Mouse (Mus musculus) embryonic facial prominence, embryonic 14.5 days (tissue): ENCODE measurements around the gene Eml1. TPM values are rescaled to one million over a fixed set of nuclear protein-coding genes. Genes with fewer than 3 reads are reported as not detected.
"Not testable (repeated sequence)": the region's sequence is repeated elsewhere in the genome, so short reads cannot be mapped to it uniquely, and the experiment has no call there.

Source experiments
- ATAC-seq: fragments of 200-750 bp; cut with Nextera tagmentation; 2 replicates; pipeline ENCODE4 v1.8.0; 2017; ENCODE audit warnings: low read depth, moderate number of reproducible peaks, moderate TSS enrichment
- DNase-seq: peaks from one replicate; pipeline ENCODE4 v3.0.0-alpha.2; 2015; ENCODE audit warnings: low spot score
- H3K27ac ChIP-seq: fragments of 300-500 bp; sonication (generic); replicated peaks from 2 replicates; pipeline ENCODE4 v1.5.1; 2014; ENCODE audit warnings: low read depth, mild to moderate bottlenecking, low read length, moderate library complexity
- H3K27me3 ChIP-seq: fragments of 300-500 bp; sonication (generic); replicated peaks from 2 replicates; pipeline ENCODE4 v1.6.1; 2014; ENCODE audit warnings: low read length; ENCODE audit not compliant: control insufficient read depth, insufficient read depth
- H3K36me3 ChIP-seq: fragments of 300-500 bp; sonication (generic); 2 replicates; pipeline ENCODE4 v1.6.1; 2014; ENCODE audit warnings: low read length, mixed read lengths; ENCODE audit not compliant: control insufficient read depth, insufficient read depth
- H3K4me1 ChIP-seq: fragments of 300-500 bp; sonication (generic); 2 replicates; pipeline ENCODE4 v1.6.1; 2014; ENCODE audit warnings: antibody characterized with exemption, low read length; ENCODE audit not compliant: control insufficient read depth, insufficient read depth
- H3K4me2 ChIP-seq: fragments of 300-500 bp; sonication (generic); 2 replicates; pipeline ENCODE4 v1.6.1; 2014; ENCODE audit warnings: low read depth, mild to moderate bottlenecking, low read length, moderate library complexity, mixed read lengths
- H3K4me3 ChIP-seq: fragments of 300-500 bp; sonication (generic); 2 replicates; pipeline ENCODE4 v1.5.1; 2014; ENCODE audit warnings: low read depth, mild to moderate bottlenecking, low read length
- H3K9ac ChIP-seq: fragments of 300-500 bp; sonication (generic); 2 replicates; pipeline ENCODE4 v1.6.1; 2014; ENCODE audit warnings: low read depth, mild to moderate bottlenecking, low read length, moderate library complexity, mixed read lengths
- H3K9me3 ChIP-seq: fragments of 300-500 bp; sonication (generic); 2 replicates; pipeline ENCODE4 v1.6.1; 2016; ENCODE audit warnings: low read length; ENCODE audit not compliant: control insufficient read depth
- WGBS: fragments of 180-500 bp; shearing (Covaris S2); extraction: QIAGEN DNeasy Blood & Tissue Kit; methylation state at CpG from one replicate; pipeline ENCODE4 v1.1.7; 2014; 5-methylcytosine and 5-hydroxymethylcytosine counted together
- polyA plus RNA-seq: library from polyadenylated mRNA; unstranded; fragments of >200 nt; fragmentation: Nextera tagmentation; extraction: Ambion mirVana; gene quantifications from 2 replicates; pipeline ENCODE4 v1.2.1, GENCODE M21; 2014

Gene Eml1
- polyA plus RNA-seq, 1 experiment from 2014 or later, result 62.8 TPM

DNA sequence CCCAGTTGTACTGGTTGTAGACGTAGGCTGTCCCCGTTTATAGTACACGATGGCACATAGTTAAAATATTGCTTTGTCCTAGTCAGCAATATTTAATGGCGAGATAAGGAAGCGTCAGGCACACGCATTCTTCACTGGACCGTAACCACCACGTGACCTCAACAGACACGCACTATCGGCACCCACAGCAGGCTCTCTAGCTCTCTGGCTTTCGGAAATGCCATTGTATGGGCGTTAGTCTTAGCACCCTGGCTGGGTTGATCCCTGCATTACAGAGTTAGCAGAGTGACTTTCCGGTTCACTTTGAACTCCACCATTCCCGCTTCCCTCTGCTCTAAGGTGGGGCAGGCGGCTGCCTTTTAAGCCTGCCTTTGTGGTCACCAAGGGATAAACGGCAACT lies 132.8 kb downstream of the Eml1 start:
- H3K27ac ChIP-seq, result no peak overlapping the region
- DNase-seq, result no peak
- H3K4me1 ChIP-seq, result no peaks in the 10 kb centered on the region
- 69% methylated on average over 16 of the region's 16 CpGs for WGBS
- no peaks in the 10 kb centered on the region; the same call in 1 of the 2 replicates for H3K9me3 ChIP-seq
- H3K27me3 ChIP-seq, result no peaks in the 10 kb centered on the region
- ATAC-seq, result no peak
- H3K4me2 ChIP-seq, result no peak overlapping the region
- 0 out of 2 replicates have a peak, but pooled peaks cover 4% of the 10 kb centered on the region for H3K36me3 ChIP-seq
- H3K4me3 ChIP-seq, result no peak overlapping the region
- H3K9ac ChIP-seq, result no peak overlapping the region

- no peaks in the 10 kb centered on the region for H3K4me1 ChIP-seq
- no peaks in the 10 kb centered on the region; the same call in 1 of the 2 replicates for H3K9me3 ChIP-seq
- no peaks in the 10 kb centered on the region for H3K27me3 ChIP-seq
- ATAC-seq, result no peak
- no peak for DNase-seq
- 0 out of 2 replicates have a peak, but pooled peaks cover 4% of the 10 kb centered on the region for H3K36me3 ChIP-seq
- no peak overlapping the region for H3K4me3 ChIP-seq
- H3K4me2 ChIP-seq, result no peak overlapping the region
- 65% methylated on average over 2 of the region's 2 CpGs for WGBS
- H3K9ac ChIP-seq, result no peak overlapping the region
- H3K27ac ChIP-seq, result no peak overlapping the region
Observed at GRCm38 (mm10) chr12:108505846-108506245, 135.1 kb downstream of the Eml1 start.

- not testable (repeated sequence) for DNase-seq, ATAC-seq, H3K9me3 ChIP-seq, H3K4me3 ChIP-seq, H3K36me3 ChIP-seq, H3K27me3 ChIP-seq, H3K27ac ChIP-seq, H3K9ac ChIP-seq, H3K4me1 ChIP-seq, H3K4me2 ChIP-seq
- 63% methylated on average over 2 of the region's 3 CpGs for WGBS
Observed at GRCm38 (mm10) chr12:108507046-108507445, 136.3 kb downstream of the Eml1 start.

- Histone ChIP-seq H3K9me3 (no peaks in the 10 kb centered on the region), H3K4me2 (no peak overlapping the region), H3K4me1 (no peaks in the 10 kb centered on the region), H3K4me3 (no peak overlapping the region), H3K27me3 (no peaks in the 10 kb centered on the region), H3K27ac (no peak overlapping the region), H3K9ac (no peak overlapping the region), H3K36me3 (peaks cover 10% of the 10 kb centered on the region; the same call in 1 of the 2 replicates)
- 59% methylated on average over 7 of the region's 7 CpGs for WGBS
- DNase-seq, result no peak
- ATAC-seq, result no peak
Observed at GRCm38 (mm10) chr12:108510571-108510970, 139.8 kb downstream of the Eml1 start.

DNA sequence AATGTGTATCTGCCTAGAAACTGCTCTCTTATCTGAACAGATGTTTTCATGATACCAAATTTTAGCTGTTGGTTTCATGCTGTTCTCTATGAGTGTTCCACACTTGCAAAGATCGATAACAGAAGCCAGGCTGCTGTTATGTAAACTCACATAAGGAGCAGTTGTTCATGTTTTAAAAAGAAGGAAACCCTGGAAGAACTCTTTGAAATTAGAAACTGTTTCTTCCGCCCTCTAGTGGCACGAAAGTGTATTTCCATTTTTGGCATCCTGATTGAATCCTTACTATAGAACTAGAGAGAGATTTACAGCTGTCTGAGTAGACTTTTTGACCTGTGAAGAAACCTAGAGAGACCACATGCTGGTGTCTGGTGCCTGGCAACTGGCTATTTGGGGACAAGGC lies 140.3 kb downstream of the Eml1 start:
- Histone ChIP-seq H3K4me2 (no peak overlapping the region), H3K27ac (no peak overlapping the region), H3K4me1 (no peaks in the 10 kb centered on the region), H3K36me3 (peaks cover 10% of the 10 kb centered on the region; the same call in 1 of the 2 replicates), H3K9ac (no peak overlapping the region), H3K4me3 (no peak overlapping the region), H3K27me3 (no peaks in the 10 kb centered on the region), H3K9me3 (no peaks in the 10 kb centered on the region)
- ATAC-seq (no peak), DNase-seq (peak; percentile 66)
- 2% methylated on average over 3 of the region's 3 CpGs for WGBS

GRCm38 (mm10) chr12:108515464-108515863 lies 144.7 kb downstream of the Eml1 start:
- no peak for DNase-seq
- Histone ChIP-seq H3K4me1 (no peaks in the 10 kb centered on the region), H3K9me3 (no peaks in the 10 kb centered on the region), H3K27ac (no peak overlapping the region), H3K4me2 (no peak overlapping the region), H3K36me3 (peaks cover 14% of the 10 kb centered on the region), H3K9ac (no peak overlapping the region), H3K4me3 (no peak overlapping the region), H3K27me3 (no peaks in the 10 kb centered on the region)
- 86% methylated on average over 12 of the region's 12 CpGs for WGBS
- no peak for ATAC-seq

GRCm38 (mm10) chr12:108519374-108519773 lies 148.6 kb downstream of the Eml1 start:
- 62% methylated on average over 8 of the region's 8 CpGs for WGBS
- H3K36me3 ChIP-seq, result peaks cover 36% of the 10 kb centered on the region
- ATAC-seq, result no peak

DNA sequence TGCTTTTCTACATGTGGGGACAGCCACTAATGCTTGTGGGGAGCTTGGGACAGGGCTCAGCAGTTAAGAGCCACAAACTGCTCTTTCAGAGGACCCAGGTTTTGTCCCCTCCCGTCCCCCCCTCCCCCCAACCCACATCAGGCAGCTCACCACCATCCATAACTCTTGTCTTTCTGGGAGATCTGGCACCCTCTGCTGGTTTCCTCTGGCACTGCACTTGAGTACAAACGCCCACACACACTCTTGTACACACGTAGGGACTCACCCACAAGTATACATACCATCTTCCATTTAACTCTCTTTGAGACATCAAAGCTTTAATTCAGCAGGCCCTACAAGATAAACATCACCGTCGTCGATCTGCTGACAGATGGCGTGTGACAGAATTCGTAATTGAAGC lies 158.5 kb downstream of the Eml1 start:
- H3K36me3 ChIP-seq, result peaks cover 9% of the 10 kb centered on the region; the same call in 1 of the 2 replicates
- H3K9ac ChIP-seq, result no peak overlapping the region
- no peak overlapping the region for H3K27ac ChIP-seq
- no peak overlapping the region for H3K4me2 ChIP-seq
- no peaks in the 10 kb centered on the region for H3K4me1 ChIP-seq
- DNase-seq (peak; percentile 41), ATAC-seq (no peak)
- 43% methylated on average over 8 of the region's 8 CpGs for WGBS
- H3K27me3 ChIP-seq, result no peaks in the 10 kb centered on the region
- no peaks in the 10 kb centered on the region for H3K9me3 ChIP-seq
- no peak overlapping the region for H3K4me3 ChIP-seq

More at GRCm38 (mm10) chr12:108519374-108519773, 148.6 kb downstream of the Eml1 start:
- Histone ChIP-seq H3K9ac (no peak overlapping the region), H3K4me3 (no peak overlapping the region), H3K4me1 (no peaks in the 10 kb centered on the region), H3K4me2 (no peak overlapping the region), H3K27ac (no peak overlapping the region), H3K9me3 (no peaks in the 10 kb centered on the region), H3K27me3 (no peaks in the 10 kb centered on the region)
- no peak for DNase-seq

DNA sequence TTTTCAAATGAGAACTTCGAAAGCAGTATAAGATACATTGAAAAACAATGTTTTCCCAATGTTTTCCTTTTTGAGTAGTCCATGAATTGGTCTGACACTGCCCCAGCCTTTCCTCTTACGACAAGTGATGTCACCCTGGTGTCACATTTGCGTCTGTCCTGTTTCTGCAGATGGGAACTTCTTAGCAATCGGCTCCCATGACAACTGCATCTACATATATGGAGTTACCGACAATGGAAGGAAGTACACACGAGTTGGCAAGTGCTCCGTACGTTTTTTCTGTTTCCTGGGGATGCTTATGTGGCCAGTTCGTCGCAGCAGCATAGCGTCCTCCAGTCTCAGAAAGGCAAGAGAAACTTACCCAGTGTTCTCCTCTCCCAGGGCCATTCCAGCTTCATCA lies 163.7 kb downstream of the Eml1 start:
- no peaks in the 10 kb centered on the region for H3K27me3 ChIP-seq
- H3K27ac ChIP-seq, result no peak overlapping the region
- 86% methylated on average over 11 of the region's 11 CpGs for WGBS
- H3K9ac ChIP-seq, result no peak overlapping the region
- no peak overlapping the region for H3K4me2 ChIP-seq
- H3K9me3 ChIP-seq, result no peaks in the 10 kb centered on the region
- ATAC-seq, result no peak
- peaks cover 44% of the 10 kb centered on the region for H3K36me3 ChIP-seq
- no peak overlapping the region for H3K4me3 ChIP-seq
- no peaks in the 10 kb centered on the region for H3K4me1 ChIP-seq
- DNase-seq, result no peak
